Mouse (Mus musculus) small intestine, adult 2 months (tissue): Measurements from ENCODE around the gene Atg4d. TPM values are rescaled to one million over a fixed set of nuclear protein-coding genes. Genes with fewer than 3 reads are reported as not detected.
"Not testable (repeated sequence)": the region's sequence is repeated elsewhere in the genome, so short reads cannot be mapped to it uniquely, and the experiment has no call there.

ENCODE experiments used
- H3K27ac ChIP-seq: fragments of 200-500 bp; 2 replicates; pipeline ENCODE4 v1.5.1; 2012; ENCODE audit warnings: low read depth, low read length, control low read depth, inconsistent platforms; ENCODE audit not compliant: insufficient read depth
- H3K27me3 ChIP-seq: fragments of 200-500 bp; 2 replicates; pipeline ENCODE4 v1.6.1; 2012; ENCODE audit warnings: mild to moderate bottlenecking, moderate library complexity, low read length, inconsistent platforms; ENCODE audit not compliant: control insufficient read depth, insufficient read depth
- H3K36me3 ChIP-seq: fragments of 200-500 bp; 2 replicates; pipeline ENCODE4 v1.6.1; 2012; ENCODE audit warnings: mild to moderate bottlenecking, low read length, control low read depth, inconsistent platforms; ENCODE audit not compliant: control insufficient read depth, insufficient read depth
- H3K4me1 ChIP-seq: fragments of 200-500 bp; 2 replicates; pipeline ENCODE4 v1.6.1; 2012; ENCODE audit warnings: low read length, inconsistent platforms, mixed read lengths; ENCODE audit not compliant: control insufficient read depth, insufficient read depth, insufficient read length
- H3K4me3 ChIP-seq: fragments of 200-500 bp; 2 replicates; pipeline ENCODE4 v1.5.1; 2012; ENCODE audit warnings: low read depth, mild to moderate bottlenecking, control low read depth, inconsistent platforms, low read length, moderate library complexity
- CTCF ChIP-seq: fragments of 200-500 bp; IDR thresholded peaks from 2 replicates; pipeline ENCODE4 v1.5.1; 2012; ENCODE audit warnings: low read depth, mild to moderate bottlenecking, control low read depth, inconsistent platforms, low read length, moderate library complexity, mixed read lengths; ENCODE audit not compliant: insufficient replicate concordance, insufficient read length; ENCODE audit errors: extremely low read depth
- POLR2A ChIP-seq: fragments of 200-500 bp; IDR thresholded peaks from 2 replicates; pipeline ENCODE4 v1.6.1; 2012; ENCODE audit warnings: low read depth, mild to moderate bottlenecking, control low read depth, inconsistent platforms, low read length, moderate library complexity
- WGBS: fragments of 180-500 bp; shearing (Covaris S2); methylation state at CpG from one replicate; pipeline ENCODE4 v1.1.7; 2018; 5-methylcytosine and 5-hydroxymethylcytosine counted together
- polyA plus RNA-seq: library from polyadenylated mRNA; depleted of rRNA; stranded (reverse); fragments of >200 nt; gene quantifications from 2 replicates; pipeline ENCODE4 v1.2.3, GENCODE M21; 2012

The Atg4d gene
- polyA plus RNA-seq, 1 experiment = 144 TPM

GRCm38 (mm10) chr9:21265611-21266010 is 518 bp downstream of the Atg4d start:
- Histone ChIP-seq H3K27ac (peak overlapping the region; percentile 79), H3K36me3 (peaks cover 34% of the 10 kb centered on the region), H3K4me1 (peaks cover 22% of the 10 kb centered on the region; the same call in 1 of the 2 replicates), H3K27me3 (no peaks in the 10 kb centered on the region), H3K4me3 (peak overlapping the region; percentile 80)
- WGBS = 1% methylated on average over 11 of the region's 11 CpGs
- TF ChIP-seq CTCF = no peak
- no peak; the same call in 1 of the 2 replicates for TF ChIP-seq POLR2A

DNA sequence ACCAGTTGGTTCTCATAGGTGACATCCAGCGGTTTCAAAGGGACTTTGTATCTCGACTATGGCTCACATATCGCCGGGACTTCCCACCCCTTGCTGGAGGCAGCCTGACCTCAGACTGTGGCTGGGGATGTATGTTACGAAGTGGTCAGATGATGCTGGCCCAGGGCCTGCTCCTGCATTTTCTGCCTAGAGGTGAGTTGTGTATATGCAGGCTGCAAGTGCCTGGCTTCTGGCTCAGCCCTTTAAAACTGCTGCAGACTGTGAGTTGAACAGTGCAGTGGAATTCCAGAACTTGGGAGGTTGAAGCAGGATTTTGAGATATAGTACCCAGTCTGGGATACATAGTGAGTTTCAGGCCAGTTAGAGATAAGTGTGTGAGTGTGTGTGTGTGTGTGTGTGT is 1.8 kb downstream of the Atg4d start:
- TF ChIP-seq CTCF = no peak
- no peak for TF ChIP-seq POLR2A
- peaks cover 18% of the 10 kb centered on the region; the same call in 1 of the 2 replicates for H3K4me1 ChIP-seq
- peaks cover 47% of the 10 kb centered on the region for H3K36me3 ChIP-seq
- WGBS = 75% methylated on average over 5 of the region's 5 CpGs
- H3K27me3 ChIP-seq = no peaks in the 10 kb centered on the region
- H3K27ac ChIP-seq = no peak overlapping the region
- peak overlapping the region; percentile 32 for H3K4me3 ChIP-seq

GRCm38 (mm10) chr9:21268305-21268704 is 3.2 kb downstream of the Atg4d start:
- WGBS = 92% methylated on average over 16 of the region's 16 CpGs
- H3K27me3 ChIP-seq = no peaks in the 10 kb centered on the region
- peaks cover 11% of the 10 kb centered on the region; the same call in 1 of the 2 replicates for H3K4me1 ChIP-seq
- peaks cover 60% of the 10 kb centered on the region for H3K36me3 ChIP-seq
- TF ChIP-seq CTCF (no peak), POLR2A (no peak)
- no peak overlapping the region for H3K4me3 ChIP-seq
- H3K27ac ChIP-seq = no peak overlapping the region

DNA sequence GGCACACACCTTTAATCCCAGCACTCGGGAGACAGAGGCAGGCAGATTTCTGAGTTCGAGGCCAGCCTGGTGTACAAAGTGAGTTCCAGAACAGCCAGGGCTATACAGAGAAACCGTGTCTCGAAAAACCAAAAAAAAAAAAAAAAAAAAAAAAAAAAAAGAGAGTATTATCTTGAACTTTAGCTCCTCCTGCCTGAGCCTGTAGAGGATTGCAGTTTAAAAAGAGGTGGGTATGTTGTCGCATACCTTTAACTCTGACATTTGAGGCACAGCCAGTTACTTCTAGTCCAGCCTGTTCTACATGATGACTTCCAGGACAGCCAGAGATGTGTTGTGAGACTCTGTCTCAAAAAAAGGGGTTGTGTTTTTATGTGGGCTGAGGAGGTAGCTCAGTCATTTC is 4.5 kb downstream of the Atg4d start:
- H3K36me3 ChIP-seq = peaks cover 73% of the 10 kb centered on the region
- not testable (repeated sequence) for H3K4me1 ChIP-seq, H3K27me3 ChIP-seq, H3K4me3 ChIP-seq, H3K27ac ChIP-seq
- 67% methylated on average over 5 of the region's 5 CpGs for WGBS

DNA sequence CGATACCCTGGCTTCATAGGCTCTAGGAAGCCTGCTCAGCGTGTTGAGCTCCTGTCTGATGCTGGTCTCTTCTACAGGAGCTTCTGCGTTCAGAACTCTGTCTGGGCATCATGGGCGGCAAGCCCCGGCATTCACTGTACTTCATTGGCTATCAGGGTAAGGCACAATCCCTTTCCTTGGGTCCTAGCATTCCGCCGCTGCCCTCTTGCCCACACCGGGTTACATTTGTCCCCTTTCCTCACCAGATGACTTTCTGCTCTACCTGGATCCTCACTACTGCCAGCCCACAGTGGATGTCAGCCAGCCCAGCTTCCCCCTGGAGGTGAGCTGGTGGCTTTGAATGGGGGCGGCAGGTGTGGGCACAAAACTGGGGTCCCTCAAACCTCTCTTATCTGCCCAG is 7.3 kb downstream of the Atg4d start:
- H3K4me1 ChIP-seq = no peaks in the 10 kb centered on the region
- 89% methylated on average over 9 of the region's 9 CpGs for WGBS
- TF ChIP-seq POLR2A (no peak), CTCF (no peak)
- no peak overlapping the region for H3K27ac ChIP-seq
- H3K36me3 ChIP-seq = peaks cover 76% of the 10 kb centered on the region
- no peaks in the 10 kb centered on the region for H3K27me3 ChIP-seq
- no peak overlapping the region for H3K4me3 ChIP-seq

DNA sequence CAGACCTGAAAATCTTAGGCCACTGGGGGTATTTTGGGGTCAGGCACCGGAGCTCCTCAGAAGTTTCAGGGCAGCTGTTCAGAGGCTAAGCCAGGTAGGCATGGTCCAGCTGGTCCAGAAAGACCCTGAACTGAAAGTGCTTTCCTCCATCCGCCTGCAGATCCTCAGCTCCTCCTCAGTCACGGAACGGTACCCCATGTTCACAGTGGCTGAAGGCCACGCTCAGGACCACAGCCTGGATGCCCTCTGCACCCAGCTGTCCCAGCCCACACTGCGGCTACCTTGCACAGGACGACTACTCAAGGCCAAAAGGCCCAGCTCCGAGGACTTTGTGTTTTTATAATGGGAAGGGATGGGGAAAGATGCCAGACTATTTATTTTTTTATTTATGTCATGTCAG is 8.0 kb downstream of the Atg4d start:
- no peaks in the 10 kb centered on the region for H3K4me1 ChIP-seq
- no peak overlapping the region for H3K27ac ChIP-seq
- H3K36me3 ChIP-seq = peaks cover 77% of the 10 kb centered on the region
- no peaks in the 10 kb centered on the region for H3K27me3 ChIP-seq
- H3K4me3 ChIP-seq = no peak overlapping the region
- TF ChIP-seq POLR2A = no peak
- no peak for TF ChIP-seq CTCF
- WGBS = 78% methylated on average over 8 of the region's 8 CpGs

DNA sequence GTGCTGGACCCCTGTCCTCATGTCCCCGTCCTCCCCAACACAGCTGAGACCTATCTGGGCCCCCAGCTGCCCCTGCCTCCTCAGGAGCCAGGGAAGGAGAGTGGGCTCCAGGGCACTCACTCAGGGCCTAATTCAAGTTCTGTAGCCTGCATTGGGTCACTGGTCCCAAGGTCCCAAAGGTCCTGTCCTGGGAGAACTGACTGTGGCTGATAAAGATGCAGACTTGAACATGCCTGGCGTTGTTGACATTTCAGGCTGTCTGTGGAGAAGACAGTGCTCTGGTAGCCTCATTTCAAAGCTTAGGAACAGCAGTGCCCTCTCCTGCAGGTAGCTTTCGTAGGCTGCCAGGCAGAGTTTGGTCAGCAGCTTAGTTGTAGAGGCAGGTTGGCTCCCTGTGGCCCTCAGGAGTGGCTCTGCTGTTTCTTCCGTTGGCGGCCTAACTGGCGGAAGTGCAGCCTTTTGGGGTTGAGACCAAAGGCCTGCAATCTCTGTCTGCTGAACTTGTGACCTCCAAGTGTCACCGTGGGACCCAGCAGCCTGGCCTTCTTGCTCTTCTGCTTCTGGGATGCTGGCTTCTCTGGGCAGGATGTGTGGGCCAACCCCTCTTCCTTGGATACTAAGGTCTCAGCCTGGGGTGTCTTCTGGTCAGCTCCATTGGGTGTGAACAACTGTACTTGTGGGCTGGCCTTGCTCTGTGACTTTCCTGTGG is 8.6 kb downstream of the Atg4d start:
- no peak overlapping the region for H3K4me3 ChIP-seq
- no peaks in the 10 kb centered on the region for H3K27me3 ChIP-seq
- TF ChIP-seq POLR2A (no peak), CTCF (no peak)
- WGBS = 78% methylated on average over 7 of the region's 7 CpGs
- H3K4me1 ChIP-seq = no peaks in the 10 kb centered on the region
- peaks cover 73% of the 10 kb centered on the region for H3K36me3 ChIP-seq
- no peak overlapping the region for H3K27ac ChIP-seq
